Mouse (Mus musculus): Measurements from ENCODE around the gene Epha5. TPM values are rescaled to one million over a fixed set of nuclear protein-coding genes. Genes with fewer than 3 reads are reported as not detected.
A peak's percentile ranks its signal among the peaks of the same experiment; 100 is the strongest.

The Epha5 gene
- polyA plus RNA-seq (2016; fragmentation: Nextera tagmentation; extraction: Ambion mirVana): 10.2 and 17.1 TPM in 2 replicates

GRCm38 (mm10) chr5:84417062-84417879 is at the start of gene Epha5:
Gene Epha5, minus strand, starts transcription at chr5:84417382.
- Histone ChIP-seq H3K4me1 (replicated peaks) (peaks cover 27% of the 10 kb centered on the region), H3K9me3 (no peaks in the 10 kb centered on the region), H3K4me3 (peak within 1 kb of the TSS; percentile 78), H3K27ac (peak within 1 kb of the TSS; percentile 88), H3K36me3 (no peaks in the 10 kb centered on the region), H3K27me3 (ENCODE audit: insufficient read depth, poor library complexity, severe bottlenecking) (peaks cover 44% of the 10 kb centered on the region)
- under 1% methylated on average over 67 of the region's 67 CpGs for WGBS
- peak; percentile 85 for DNase-seq (ENCODE audit: low spot score)

- DNase-seq (ENCODE audit: low spot score): no peak
- no peaks in the 10 kb centered on the region for H3K36me3 ChIP-seq
- 65% methylated on average over 3 of the region's 3 CpGs for WGBS
- no peaks in the 10 kb centered on the region for H3K4me1 ChIP-seq (replicated peaks)
- H3K27me3 ChIP-seq (ENCODE audit: insufficient read depth, poor library complexity, severe bottlenecking): no peaks in the 10 kb centered on the region
- no peaks in the 10 kb centered on the region for H3K9me3 ChIP-seq
- no peak overlapping the region for H3K4me3 ChIP-seq
- H3K27ac ChIP-seq: no peak overlapping the region
These were observed 39.0 kb upstream of the Epha5 start for GRCm38 (mm10) chr5:84456216-84456615.

DNA sequence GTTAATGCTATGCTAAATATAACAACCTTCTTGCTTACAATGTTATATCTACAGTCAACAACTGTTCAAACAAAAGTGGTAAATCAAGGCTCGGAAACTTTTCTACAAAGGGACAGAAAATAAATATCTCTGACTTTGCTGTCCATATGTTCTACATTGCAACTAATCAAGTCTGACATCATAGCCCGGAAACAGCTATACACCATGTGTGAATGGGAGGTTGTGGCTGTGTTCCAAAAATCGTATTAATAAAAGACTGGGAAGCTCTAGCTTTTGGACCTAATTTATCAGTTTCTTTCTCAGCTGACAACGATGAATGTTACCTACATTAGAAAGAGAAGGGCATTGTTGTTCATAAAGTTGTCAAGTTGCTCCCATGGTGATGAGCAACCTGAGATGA is 37.5 kb upstream of the Epha5 start:
- no peak for DNase-seq (ENCODE audit: low spot score)
- Histone ChIP-seq H3K9me3 (no peaks in the 10 kb centered on the region), H3K4me3 (no peak overlapping the region), H3K4me1 (replicated peaks) (no peaks in the 10 kb centered on the region), H3K27ac (no peak overlapping the region), H3K36me3 (no peaks in the 10 kb centered on the region), H3K27me3 (ENCODE audit: insufficient read depth, poor library complexity, severe bottlenecking) (no peaks in the 10 kb centered on the region)
- WGBS: 91% methylated on average over 4 of the region's 4 CpGs

DNA sequence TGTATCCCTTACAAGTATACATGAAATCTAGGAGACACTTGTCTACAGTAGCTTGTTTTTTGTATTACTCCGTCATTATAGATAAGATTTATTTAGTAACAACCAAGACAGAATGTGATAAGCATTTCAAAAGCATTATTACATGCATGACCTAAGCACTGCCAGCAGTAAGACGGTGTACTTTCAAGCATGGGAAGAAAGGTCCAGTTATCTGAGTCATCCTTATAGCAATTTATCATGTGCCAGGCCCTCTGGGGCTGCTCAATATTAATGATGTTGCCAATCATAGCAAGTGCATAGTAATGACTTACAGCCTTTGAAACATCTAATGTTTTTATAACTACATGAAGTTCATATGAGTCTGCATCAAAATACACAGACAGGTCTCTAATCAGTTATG is 36.7 kb upstream of the Epha5 start:
- 73% methylated on average over 2 of the region's 2 CpGs for WGBS
- Histone ChIP-seq H3K9me3 (no peaks in the 10 kb centered on the region), H3K4me3 (no peak overlapping the region), H3K36me3 (no peaks in the 10 kb centered on the region), H3K27me3 (ENCODE audit: insufficient read depth, poor library complexity, severe bottlenecking) (no peaks in the 10 kb centered on the region), H3K27ac (no peak overlapping the region), H3K4me1 (replicated peaks) (no peaks in the 10 kb centered on the region)
- no peak for DNase-seq (ENCODE audit: low spot score)

DNA sequence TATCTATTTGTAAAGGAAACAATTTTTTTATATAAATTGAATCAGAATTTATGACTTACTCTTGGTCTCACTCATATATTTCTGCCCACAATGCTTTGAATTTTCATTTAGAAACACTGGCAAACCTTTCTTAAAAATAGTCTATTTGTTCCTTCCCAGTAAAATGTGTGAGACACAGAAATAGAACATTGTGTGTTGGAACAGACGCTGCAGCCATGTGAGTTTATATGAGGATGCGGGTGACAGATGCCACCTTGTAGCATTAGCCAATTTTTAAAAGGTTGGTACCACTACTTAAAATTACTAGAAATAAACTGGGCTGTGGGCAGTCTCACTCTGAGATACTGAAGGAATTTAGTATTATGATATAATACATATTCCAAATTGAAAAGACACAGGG is 23.1 kb upstream of the Epha5 start:
- no peak for DNase-seq (ENCODE audit: low spot score)
- WGBS: 88% methylated on average over 2 of the region's 2 CpGs
- Histone ChIP-seq H3K27ac (no peak overlapping the region), H3K4me3 (no peak overlapping the region), H3K36me3 (no peaks in the 10 kb centered on the region), H3K27me3 (ENCODE audit: insufficient read depth, poor library complexity, severe bottlenecking) (no peaks in the 10 kb centered on the region), H3K4me1 (replicated peaks) (no peaks in the 10 kb centered on the region), H3K9me3 (no peaks in the 10 kb centered on the region)

DNA sequence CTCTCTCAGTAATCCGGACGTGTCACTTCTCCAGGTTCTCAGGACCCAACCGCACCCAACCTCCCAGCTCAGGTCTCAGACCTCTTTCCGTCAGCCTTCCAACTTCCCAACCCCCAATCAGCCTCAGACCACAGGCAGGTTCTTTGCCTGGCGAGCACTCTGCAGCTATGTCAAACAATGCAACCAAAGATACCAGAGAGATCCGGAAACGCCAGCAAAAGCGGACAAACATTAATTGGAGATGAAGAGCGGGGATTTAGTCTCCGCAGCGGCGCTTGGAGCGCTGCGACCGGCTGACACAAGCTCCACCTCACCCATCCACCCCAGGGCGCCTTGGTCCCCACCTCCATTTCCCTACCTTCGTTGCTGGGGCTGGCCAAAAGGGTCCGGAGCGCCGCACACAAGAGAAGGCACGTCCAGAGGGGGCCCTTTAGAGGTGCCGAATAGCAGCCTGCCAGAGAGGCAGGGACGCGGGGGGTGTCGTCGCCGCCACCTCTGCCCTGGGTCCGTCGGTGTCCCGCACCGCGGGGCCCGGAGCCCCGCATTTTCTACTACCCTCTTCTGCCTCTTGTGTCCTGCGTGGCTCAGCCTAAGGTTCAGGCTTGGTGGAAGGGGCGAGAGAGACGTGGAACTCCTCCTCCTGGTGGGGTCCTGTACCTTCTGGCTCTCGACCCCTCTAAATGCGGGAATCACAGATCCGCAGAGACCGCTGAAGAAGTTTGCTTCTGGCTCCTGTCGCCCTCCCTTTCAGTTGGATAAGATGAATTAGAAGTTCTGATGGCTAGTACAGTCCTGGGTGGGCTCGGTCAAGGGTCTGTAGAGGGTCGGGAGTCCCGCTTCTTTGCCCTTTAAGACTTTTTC is 991 bp downstream of the Epha5 start:
- peak overlapping the region; percentile 78 for H3K4me3 ChIP-seq
- H3K27me3 ChIP-seq (ENCODE audit: insufficient read depth, poor library complexity, severe bottlenecking): peaks cover 44% of the 10 kb centered on the region
- H3K4me1 ChIP-seq (replicated peaks): peaks cover 27% of the 10 kb centered on the region
- no peaks in the 10 kb centered on the region for H3K9me3 ChIP-seq
- peak overlapping the region; percentile 88 for H3K27ac ChIP-seq
- peak; percentile 50 for DNase-seq (ENCODE audit: low spot score)
- under 1% methylated on average over 45 of the region's 45 CpGs for WGBS
- no peaks in the 10 kb centered on the region for H3K36me3 ChIP-seq

DNA sequence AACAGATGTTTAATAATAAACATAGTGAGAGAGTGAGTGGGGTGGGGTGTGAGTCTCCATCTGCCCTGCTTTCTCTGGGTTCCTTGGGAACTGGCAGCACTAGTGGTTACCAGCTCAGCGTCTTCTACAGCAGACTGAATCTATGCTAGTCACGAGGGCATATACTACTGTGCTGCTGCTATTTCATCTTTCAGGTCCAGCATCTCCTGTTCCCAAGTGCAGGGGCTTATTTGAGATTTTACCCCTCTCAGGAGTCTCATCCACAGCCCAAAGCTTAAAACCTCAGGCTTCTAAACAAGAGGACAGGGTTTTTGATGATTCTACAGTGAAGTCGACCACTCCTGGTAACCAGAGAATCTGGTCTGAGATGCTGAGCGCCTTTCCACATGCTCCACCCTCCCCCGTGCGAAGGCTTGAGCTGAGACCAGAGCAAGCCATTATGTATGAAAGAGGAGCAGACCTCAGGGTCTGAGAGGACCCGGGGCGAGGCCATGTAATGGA is 2.2 kb downstream of the Epha5 start:
- H3K36me3 ChIP-seq: no peaks in the 10 kb centered on the region
- peaks cover 44% of the 10 kb centered on the region for H3K27me3 ChIP-seq (ENCODE audit: insufficient read depth, poor library complexity, severe bottlenecking)
- H3K9me3 ChIP-seq: no peaks in the 10 kb centered on the region
- H3K27ac ChIP-seq: peak overlapping the region; percentile 88
- H3K4me1 ChIP-seq (replicated peaks): peaks cover 27% of the 10 kb centered on the region
- H3K4me3 ChIP-seq: peak overlapping the region; percentile 78
- DNase-seq (ENCODE audit: low spot score): peak; percentile 24
- WGBS: 17% methylated on average over 8 of the region's 8 CpGs

- peaks cover 27% of the 10 kb centered on the region for H3K4me1 ChIP-seq (replicated peaks)
- peaks cover 33% of the 10 kb centered on the region for H3K27me3 ChIP-seq (ENCODE audit: insufficient read depth, poor library complexity, severe bottlenecking)
- H3K9me3 ChIP-seq: no peaks in the 10 kb centered on the region
- WGBS: 46% methylated on average over 1 of the region's 1 CpGs
- DNase-seq (ENCODE audit: low spot score): no peak
- no peak overlapping the region for H3K27ac ChIP-seq
- H3K4me3 ChIP-seq: no peak overlapping the region
- H3K36me3 ChIP-seq: no peaks in the 10 kb centered on the region
These were observed 4.2 kb downstream of the Epha5 start for GRCm38 (mm10) chr5:84413026-84413425.

DNA sequence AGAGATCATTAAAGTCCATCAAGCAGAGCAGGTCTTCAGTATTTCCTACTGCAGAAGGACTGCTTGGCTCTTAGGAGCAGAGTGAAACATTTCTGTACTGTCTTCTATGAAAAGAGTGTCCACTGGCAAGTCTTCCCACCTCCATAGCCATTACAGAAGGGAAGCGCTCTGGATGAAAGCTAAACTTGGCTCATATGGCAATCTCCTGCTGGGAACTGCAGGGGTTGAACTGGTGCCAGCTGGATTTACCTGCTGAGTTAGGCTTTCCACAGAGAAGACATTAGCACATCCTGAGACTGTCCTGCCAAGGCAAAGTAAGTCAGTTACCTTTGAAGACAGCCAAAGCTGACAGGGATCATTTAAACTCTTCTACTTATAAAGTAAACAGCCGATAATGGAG is 8.8 kb downstream of the Epha5 start:
- Histone ChIP-seq H3K27me3 (ENCODE audit: insufficient read depth, poor library complexity, severe bottlenecking) (no peaks in the 10 kb centered on the region), H3K4me3 (no peak overlapping the region), H3K27ac (no peak overlapping the region), H3K36me3 (no peaks in the 10 kb centered on the region), H3K9me3 (no peaks in the 10 kb centered on the region), H3K4me1 (replicated peaks) (0 out of 2 replicates have a peak, but pooled peaks cover 3% of the 10 kb centered on the region)
- no peak for DNase-seq (ENCODE audit: low spot score)
- WGBS: 60% methylated on average over 2 of the region's 2 CpGs

- Histone ChIP-seq H3K27ac (no peak overlapping the region), H3K4me1 (replicated peaks) (no peaks in the 10 kb centered on the region), H3K4me3 (no peak overlapping the region), H3K36me3 (no peaks in the 10 kb centered on the region), H3K9me3 (no peaks in the 10 kb centered on the region), H3K27me3 (ENCODE audit: insufficient read depth, poor library complexity, severe bottlenecking) (no peaks in the 10 kb centered on the region)
- DNase-seq (ENCODE audit: low spot score): no peak
- WGBS: 89% methylated on average over 1 of the region's 1 CpGs
These were observed 20.1 kb downstream of the Epha5 start for GRCm38 (mm10) chr5:84397085-84397484.

DNA sequence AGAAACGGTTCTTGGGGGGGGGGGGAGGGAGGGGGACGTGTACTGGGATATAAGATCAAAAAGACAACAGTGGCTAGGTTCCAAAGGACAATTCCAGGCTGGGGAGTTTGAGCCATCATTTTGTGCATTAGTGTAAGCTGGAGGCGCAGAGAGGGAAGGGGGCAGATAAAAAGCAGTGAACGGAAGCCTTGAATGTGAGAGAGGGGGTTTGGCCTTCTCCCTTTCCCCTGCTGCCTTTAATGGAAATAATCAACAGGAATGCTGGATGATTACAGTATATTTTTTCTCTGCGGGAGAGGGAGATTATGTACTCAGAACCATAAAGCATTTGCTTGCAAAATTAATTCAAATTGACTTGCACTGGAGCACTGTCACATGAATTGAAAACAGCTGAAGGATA is 51.8 kb downstream of the Epha5 start:
- no peak for DNase-seq (ENCODE audit: low spot score)
- H3K36me3 ChIP-seq: no peaks in the 10 kb centered on the region
- no peaks in the 10 kb centered on the region for H3K9me3 ChIP-seq
- H3K4me3 ChIP-seq: no peak overlapping the region
- H3K27me3 ChIP-seq (ENCODE audit: insufficient read depth, poor library complexity, severe bottlenecking): no peaks in the 10 kb centered on the region
- H3K27ac ChIP-seq: no peak overlapping the region
- 76% methylated on average over 5 of the region's 5 CpGs for WGBS
- no peaks in the 10 kb centered on the region for H3K4me1 ChIP-seq (replicated peaks)

GRCm38 (mm10) chr5:84359430-84359829 is 57.8 kb downstream of the Epha5 start:
- H3K27me3 ChIP-seq (ENCODE audit: insufficient read depth, poor library complexity, severe bottlenecking): no peaks in the 10 kb centered on the region
- no peak overlapping the region for H3K27ac ChIP-seq
- no peaks in the 10 kb centered on the region for H3K36me3 ChIP-seq
- DNase-seq (ENCODE audit: low spot score): no peak
- 91% methylated on average over 3 of the region's 3 CpGs for WGBS
- no peak overlapping the region for H3K4me3 ChIP-seq
- H3K9me3 ChIP-seq: no peaks in the 10 kb centered on the region
- no peaks in the 10 kb centered on the region for H3K4me1 ChIP-seq (replicated peaks)

GRCm38 (mm10) chr5:84353069-84353468 is 64.1 kb downstream of the Epha5 start:
- Histone ChIP-seq H3K27ac (no peak overlapping the region), H3K4me1 (replicated peaks) (no peaks in the 10 kb centered on the region)
- WGBS: 84% methylated on average over 5 of the region's 5 CpGs

More at GRCm38 (mm10) chr5:84353069-84353468, 64.1 kb downstream of the Epha5 start:
- no peaks in the 10 kb centered on the region for H3K27me3 ChIP-seq (ENCODE audit: insufficient read depth, poor library complexity, severe bottlenecking)
- H3K9me3 ChIP-seq: no peaks in the 10 kb centered on the region
- no peak for DNase-seq (ENCODE audit: low spot score)
- H3K36me3 ChIP-seq: no peaks in the 10 kb centered on the region
- H3K4me3 ChIP-seq: no peak overlapping the region

Data from hindbrain, embryonic 10.5 days (tissue).